Mouse (Mus musculus): ENCODE results near the gene Napepld. TPM values are rescaled to one million over a fixed set of nuclear protein-coding genes. Genes with fewer than 3 reads are reported as not detected.

Napepld gene
- polyA plus RNA-seq, 2 experiments = 2.2 to 2.3 TPM

DNA sequence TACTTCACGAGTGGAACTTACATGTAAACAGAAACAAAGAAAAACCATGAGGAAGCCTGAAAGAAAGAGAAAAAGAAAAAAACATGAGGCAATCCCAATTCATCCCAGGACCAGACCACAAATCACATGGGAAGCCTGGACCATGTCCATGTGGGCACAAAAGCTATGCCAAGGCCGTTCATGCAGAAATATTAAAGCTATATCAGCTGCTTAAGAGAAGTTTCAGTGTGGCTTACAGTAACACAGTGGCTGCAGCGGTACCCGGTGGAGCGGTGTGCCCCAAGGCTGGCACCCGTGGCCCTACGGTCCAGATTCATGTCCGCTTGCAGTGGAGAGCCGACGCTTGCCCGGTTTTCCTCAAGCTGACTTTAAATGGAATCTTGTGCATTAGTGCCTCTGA is 38.1 kb downstream of the Napepld start:
- DNase-seq (ENCODE audit: low spot score) = no peak
- Histone ChIP-seq H3K9ac (ENCODE audit: low read depth, low read length, severe bottlenecking) (no peak overlapping the region), H3K9me3 (ENCODE audit: control insufficient read depth, low read length) (no peaks in the 10 kb centered on the region), H3K4me3 (replicated peaks; ENCODE audit: low read length) (no peak overlapping the region), H3K27me3 (ENCODE audit: control insufficient read depth, insufficient read depth, low read length) (no peaks in the 10 kb centered on the region), H3K4me1 (ENCODE audit: control insufficient read depth, insufficient read depth, low read length) (no peaks in the 10 kb centered on the region), H3K27ac (replicated peaks; ENCODE audit: low read depth, low read length) (no peak overlapping the region), H3K4me2 (replicated peaks; ENCODE audit: low read depth, low read length, severe bottlenecking) (no peak overlapping the region), H3K36me3 (ENCODE audit: control insufficient read depth, insufficient read depth, low read length) (peaks cover 49% of the 10 kb centered on the region)
- no peak for TF ChIP-seq POLR2A (IDR thresholded peaks at IDR 0.05; ENCODE audit: borderline replicate concordance, extremely low read depth, insufficient read depth, insufficient read length)
- 92% methylated on average over 11 of the region's 11 CpGs for WGBS
- ATAC-seq (ENCODE audit: low FRiP score, low read depth) = no peak

DNA sequence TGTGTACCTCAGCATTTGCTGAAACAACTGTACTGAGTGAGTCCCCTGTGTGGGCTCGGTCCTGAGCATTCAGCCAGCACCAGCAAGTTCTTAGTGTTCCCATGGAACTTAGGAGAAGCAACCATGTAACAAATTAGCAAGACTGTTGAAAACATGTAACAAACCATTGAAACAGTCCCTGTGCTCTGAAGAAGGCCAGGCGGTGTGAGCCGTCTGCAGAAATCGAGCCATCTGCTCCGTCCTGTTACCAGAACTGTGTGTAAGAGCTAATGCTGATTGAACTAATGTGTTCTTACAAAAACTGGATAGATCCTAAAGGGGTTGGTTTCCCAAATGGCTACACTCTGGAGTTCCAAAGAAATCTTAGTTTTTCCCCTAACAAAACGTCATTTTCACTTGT is 40.3 kb downstream of the Napepld start:
- TF ChIP-seq POLR2A (IDR thresholded peaks at IDR 0.05; ENCODE audit: borderline replicate concordance, extremely low read depth, insufficient read depth, insufficient read length) = no peak
- no peaks in the 10 kb centered on the region for H3K27me3 ChIP-seq (ENCODE audit: control insufficient read depth, insufficient read depth, low read length)
- no peak overlapping the region for H3K27ac ChIP-seq (replicated peaks; ENCODE audit: low read depth, low read length)
- ATAC-seq (ENCODE audit: low FRiP score, low read depth) = no peak
- H3K9me3 ChIP-seq (ENCODE audit: control insufficient read depth, low read length) = no peaks in the 10 kb centered on the region
- WGBS = 91% methylated on average over 6 of the region's 6 CpGs
- H3K4me3 ChIP-seq (replicated peaks; ENCODE audit: low read length) = no peak overlapping the region
- H3K9ac ChIP-seq (ENCODE audit: low read depth, low read length, severe bottlenecking) = no peak overlapping the region
- no peak overlapping the region for H3K4me2 ChIP-seq (replicated peaks; ENCODE audit: low read depth, low read length, severe bottlenecking)
- no peaks in the 10 kb centered on the region for H3K4me1 ChIP-seq (ENCODE audit: control insufficient read depth, insufficient read depth, low read length)
- DNase-seq (ENCODE audit: low spot score) = no peak
- peaks cover 60% of the 10 kb centered on the region for H3K36me3 ChIP-seq (ENCODE audit: control insufficient read depth, insufficient read depth, low read length)

DNA sequence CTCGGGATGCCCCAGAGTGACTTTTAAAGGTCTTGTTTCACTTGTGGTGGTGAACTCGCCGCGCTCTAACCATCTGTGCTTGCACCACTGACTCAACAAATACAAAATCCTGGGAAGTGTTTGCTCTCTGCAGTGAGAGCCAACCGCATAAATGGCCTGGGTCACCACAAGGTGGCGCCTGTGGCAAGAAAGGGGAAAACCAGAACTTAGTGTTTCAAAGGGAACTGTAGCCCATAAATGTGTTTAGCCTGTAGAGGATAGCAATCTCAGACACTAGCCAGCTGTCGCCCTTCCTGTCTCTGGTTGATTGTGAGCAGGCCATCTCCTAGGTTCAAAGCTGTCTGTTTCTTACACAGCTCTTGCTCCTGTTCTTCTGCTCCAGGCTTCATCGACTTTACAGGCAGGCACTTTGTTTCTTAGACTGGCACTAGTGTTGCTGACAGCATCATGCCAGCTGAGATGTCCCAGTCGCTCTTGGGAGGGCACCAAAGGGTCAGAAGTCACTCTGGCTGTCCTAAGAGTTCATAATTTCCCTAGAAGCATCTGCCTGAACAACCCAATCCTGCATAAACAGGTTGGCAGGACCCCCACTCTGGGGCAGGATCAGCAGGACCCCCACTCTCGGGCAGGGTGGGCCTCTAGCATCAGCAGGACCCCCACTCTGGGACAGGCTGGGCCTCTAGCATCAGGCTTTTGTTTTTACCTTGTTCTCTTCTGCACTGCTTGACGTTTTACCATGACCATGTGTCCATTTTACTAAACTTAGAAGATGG is 42.4 kb downstream of the Napepld start:
- TF ChIP-seq POLR2A (IDR thresholded peaks at IDR 0.05; ENCODE audit: borderline replicate concordance, extremely low read depth, insufficient read depth, insufficient read length) = no peak
- H3K4me1 ChIP-seq (ENCODE audit: control insufficient read depth, insufficient read depth, low read length) = no peaks in the 10 kb centered on the region
- H3K27me3 ChIP-seq (ENCODE audit: control insufficient read depth, insufficient read depth, low read length) = no peaks in the 10 kb centered on the region
- peaks cover 63% of the 10 kb centered on the region for H3K36me3 ChIP-seq (ENCODE audit: control insufficient read depth, insufficient read depth, low read length)
- ATAC-seq (ENCODE audit: low FRiP score, low read depth) = peak; percentile 74; the same call in 1 of the 2 replicates
- no peak overlapping the region for H3K9ac ChIP-seq (ENCODE audit: low read depth, low read length, severe bottlenecking)
- H3K9me3 ChIP-seq (ENCODE audit: control insufficient read depth, low read length) = no peaks in the 10 kb centered on the region
- 46% methylated on average over 11 of the region's 11 CpGs for WGBS
- H3K27ac ChIP-seq (replicated peaks; ENCODE audit: low read depth, low read length) = no peak overlapping the region
- no peak overlapping the region for H3K4me2 ChIP-seq (replicated peaks; ENCODE audit: low read depth, low read length, severe bottlenecking)
- DNase-seq (ENCODE audit: low spot score) = peak; percentile 69
- no peak overlapping the region for H3K4me3 ChIP-seq (replicated peaks; ENCODE audit: low read length)

DNA sequence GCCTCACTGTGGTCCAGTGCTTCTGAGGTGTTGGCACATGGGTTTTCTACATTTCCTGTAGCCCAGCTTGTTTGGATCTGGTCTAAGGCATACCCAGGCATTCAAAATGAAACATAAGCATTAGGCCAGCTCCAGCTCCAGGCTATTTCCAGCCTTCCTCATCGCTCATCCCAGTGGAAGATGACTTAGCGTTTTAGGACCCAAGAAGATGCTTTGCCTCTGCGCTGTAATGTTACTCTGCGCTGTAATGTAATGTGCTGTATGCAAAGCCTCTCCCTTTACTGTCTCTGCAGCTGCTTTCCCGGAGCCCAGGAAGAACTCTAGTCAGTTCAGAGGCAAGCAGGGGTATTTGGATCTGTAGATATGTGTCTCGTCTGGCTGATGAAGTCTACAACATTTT is 43.2 kb downstream of the Napepld start:
- TF ChIP-seq POLR2A (IDR thresholded peaks at IDR 0.05; ENCODE audit: borderline replicate concordance, extremely low read depth, insufficient read depth, insufficient read length) = no peak
- Histone ChIP-seq H3K9me3 (ENCODE audit: control insufficient read depth, low read length) (no peaks in the 10 kb centered on the region), H3K4me3 (replicated peaks; ENCODE audit: low read length) (no peak overlapping the region), H3K27ac (replicated peaks; ENCODE audit: low read depth, low read length) (no peak overlapping the region), H3K9ac (ENCODE audit: low read depth, low read length, severe bottlenecking) (no peak overlapping the region), H3K36me3 (ENCODE audit: control insufficient read depth, insufficient read depth, low read length) (peaks cover 64% of the 10 kb centered on the region), H3K27me3 (ENCODE audit: control insufficient read depth, insufficient read depth, low read length) (no peaks in the 10 kb centered on the region), H3K4me2 (replicated peaks; ENCODE audit: low read depth, low read length, severe bottlenecking) (no peak overlapping the region), H3K4me1 (ENCODE audit: control insufficient read depth, insufficient read depth, low read length) (no peaks in the 10 kb centered on the region)
- 90% methylated on average over 6 of the region's 6 CpGs for WGBS
- DNase-seq (ENCODE audit: low spot score) (no peak), ATAC-seq (ENCODE audit: low FRiP score, low read depth) (no peak)

GRCm38 (mm10) chr5:21656912-21657311 is 44.3 kb downstream of the Napepld start:
- DNase-seq (ENCODE audit: low spot score) (no peak), ATAC-seq (ENCODE audit: low FRiP score, low read depth) (no peak)
- no peak for TF ChIP-seq POLR2A (IDR thresholded peaks at IDR 0.05; ENCODE audit: borderline replicate concordance, extremely low read depth, insufficient read depth, insufficient read length)
- Histone ChIP-seq H3K4me3 (replicated peaks; ENCODE audit: low read length) (no peak overlapping the region), H3K4me2 (replicated peaks; ENCODE audit: low read depth, low read length, severe bottlenecking) (no peak overlapping the region), H3K9ac (ENCODE audit: low read depth, low read length, severe bottlenecking) (no peak overlapping the region), H3K9me3 (ENCODE audit: control insufficient read depth, low read length) (no peaks in the 10 kb centered on the region), H3K36me3 (ENCODE audit: control insufficient read depth, insufficient read depth, low read length) (peaks cover 64% of the 10 kb centered on the region), H3K27me3 (ENCODE audit: control insufficient read depth, insufficient read depth, low read length) (no peaks in the 10 kb centered on the region), H3K27ac (replicated peaks; ENCODE audit: low read depth, low read length) (no peak overlapping the region), H3K4me1 (ENCODE audit: control insufficient read depth, insufficient read depth, low read length) (no peaks in the 10 kb centered on the region)
- WGBS = 92% methylated on average over 9 of the region's 9 CpGs

Data from limb, embryonic 14.5 days (tissue).